Comparison of ENCODE assay signal across 17 mouse cellular contexts in the genomic region with DNA sequence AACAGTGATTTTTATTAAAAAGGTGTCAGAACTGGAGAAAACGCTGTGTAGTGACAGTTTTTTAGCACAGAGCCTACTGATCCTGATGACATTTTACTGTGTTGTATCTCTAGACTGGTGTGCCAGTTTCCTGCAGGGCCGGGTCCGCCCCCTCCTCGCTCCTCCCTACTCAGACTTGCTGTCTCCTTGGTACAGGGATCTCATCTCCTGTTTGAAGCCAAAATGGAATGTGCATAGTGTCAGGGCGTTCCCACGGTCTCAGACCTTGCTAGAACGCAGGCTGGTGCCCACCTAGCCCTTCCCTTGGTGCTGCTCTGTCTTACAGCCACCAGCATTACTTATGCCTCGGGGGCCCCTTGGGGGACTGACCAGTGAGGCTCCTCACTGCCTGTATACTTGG. TPM values are rescaled to one million over a fixed set of nuclear protein-coding genes. Genes with fewer than 3 reads are reported as not detected.
"Had no signal": no experiment of that assay in that cellular context is flagged by ENCODE, and none has a peak within 500 bp of the region (broad histone marks: within the 10 kb centered on the region; RNA-seq: fewer than 3 reads in every experiment).

No protein-coding gene starts in this region.

- H3K27me3 ChIP-seq: limb, embryonic 12.5 days; limb, embryonic 15.5 days; midbrain, embryonic 13.5 days; neural tube, embryonic 12.5 days had no signal

- H3K4me1 ChIP-seq: limb, embryonic 12.5 days; midbrain, embryonic 13.5 days had no signal

- H3K9me3 ChIP-seq: limb, embryonic 12.5 days; limb, embryonic 15.5 days; midbrain, embryonic 13.5 days; neural tube, embryonic 12.5 days had no signal

- H3K4me3 ChIP-seq: limb, embryonic 12.5 days; limb, embryonic 15.5 days; midbrain, embryonic 13.5 days; neural tube, embryonic 12.5 days had no signal

- DNase-seq: kidney, adult 2 months; kidney, postnatal 10 days; left cerebral cortex, postnatal 4 days; liver, postnatal 0 days; lung, embryonic 14.5 days; thymus, adult 18-20 months; thymus, postnatal 25 days had no signal

- H3K4me2 ChIP-seq: limb, embryonic 12.5 days; limb, embryonic 15.5 days; liver, embryonic 11.5 days; lung, embryonic 14.5 days; midbrain, embryonic 13.5 days; neural tube, embryonic 12.5 days had no signal

- H3K9ac ChIP-seq: limb, embryonic 12.5 days; limb, embryonic 15.5 days; liver, embryonic 14.5 days; liver, postnatal 0 days; lung, embryonic 14.5 days; midbrain, embryonic 13.5 days; neural tube, embryonic 12.5 days had no signal

- ATAC-seq: liver, postnatal 0 days; lung, postnatal 0 days; midbrain, embryonic 13.5 days; midbrain, embryonic 16.5 days had no signal

- H3K27ac ChIP-seq: limb, embryonic 12.5 days; liver, embryonic 14.5 days; macrophage; midbrain, embryonic 13.5 days; neural tube, embryonic 12.5 days had no signal

RNA-seq across cellular contexts. Expression of gene Large2, which starts 12.9 kb away (rescaled TPM):
- total RNA-seq: megakaryocyte, adult 5-6 weeks had no signal
- polyA plus RNA-seq: macrophage had no signal
